ENCODE assay signal across 27 mouse cellular contexts in genomic region chr3:94702163-94702810, GRCm38 (mm10). TPM values are rescaled to one million over a fixed set of nuclear protein-coding genes. Genes with fewer than 3 reads are reported as not detected.
DNase-seq lines count a peak whose midpoint lies in the region; ATAC-seq and TF ChIP-seq lines count a peak whose summit lies in the region.
"Not testable (repeated sequence)": the region's sequence is repeated elsewhere in the genome, so short reads cannot be mapped to it uniquely, and the experiment has no call there.
"Had no signal": no experiment of that assay in that cellular context is flagged by ENCODE, and none has a peak within 500 bp of the region (broad histone marks: within the 10 kb centered on the region; RNA-seq: fewer than 3 reads in every experiment).

No protein-coding gene starts in this region.

- not testable (repeated sequence) for TF ChIP-seq CTCF in bone marrow, adult 2 months (IDR thresholded peaks at IDR 0.05; ENCODE audit: control insufficient read depth, insufficient read depth, low read length)

- H3K27ac ChIP-seq in bone marrow, adult 2 months (ENCODE audit: control insufficient read depth, insufficient read depth, low read depth, low read length, poor library complexity), result peak overlapping the region; percentile 64
- peak overlapping the region; percentile 91 for H3K27ac ChIP-seq in liver, embryonic 12.5 days

- not testable (repeated sequence) for H3K36me3 ChIP-seq in erythroblast, embryonic 14.5 days (ENCODE audit: control insufficient read depth); liver, embryonic 12.5 days

- H3K27me3 ChIP-seq in erythroblast, embryonic 14.5 days (ENCODE audit: control insufficient read depth); liver, embryonic 12.5 days (replicated peaks): not testable (repeated sequence)

- not testable (repeated sequence) for H3K4me1 ChIP-seq in bone marrow, adult 2 months (ENCODE audit: control insufficient read depth, insufficient read depth, low read length)
- H3K4me1 ChIP-seq in erythroblast, embryonic 14.5 days (ENCODE audit: control insufficient read depth), result peaks cover 30% of the 10 kb centered on the region
- peaks cover 20% of the 10 kb centered on the region for H3K4me1 ChIP-seq in liver, embryonic 12.5 days

- WGBS in bone marrow, adult 2 months, result 56% methylated on average over 7 of the region's 7 CpGs
- WGBS in liver, embryonic 12.5 days (ENCODE audit: insufficient replicate concordance), result 36% methylated on average over 7 of the region's 7 CpGs

- TF ChIP-seq POLR2A in bone marrow, adult 2 months (IDR thresholded peaks at IDR 0.05; ENCODE audit: borderline replicate concordance, control insufficient read depth, low read depth, low read length), result not testable (repeated sequence)

- peak overlapping the region; percentile 49 for H3K9ac ChIP-seq in liver, embryonic 12.5 days

- peak overlapping the region; percentile 55 for H3K4me2 ChIP-seq in liver, embryonic 12.5 days

- DNase-seq in lung, adult 18-20 months, result peak; percentile 28 to 39
- peak; percentile 55 to 70 for DNase-seq in spleen, postnatal 36 days (ENCODE audit: low spot score in 2 of 2)

- H3K4me3 ChIP-seq in bone marrow, adult 2 months (replicated peaks; ENCODE audit: control insufficient read depth, low read depth, low read length), result not testable (repeated sequence)
- peak overlapping the region; percentile 40 for H3K4me3 ChIP-seq in erythroblast, embryonic 14.5 days (replicated peaks)
- H3K4me3 ChIP-seq in liver, embryonic 12.5 days, result peak overlapping the region; percentile 11; the same call in 1 of the 2 replicates

- H3K9me3 ChIP-seq in erythroblast, embryonic 14.5 days (ENCODE audit: control insufficient read depth, low read length); liver, embryonic 12.5 days (replicated peaks): not testable (repeated sequence)

- ATAC-seq in hematopoietic stem cell, adult 5-6 weeks (replicated peaks in 1 of 2; ENCODE audit: insufficient read depth in 1 of 2, low FRiP score in 2 of 2, low TSS enrichment in 1 of 2, low read depth in 1 of 2, poor library complexity in 2 of 2, severe bottlenecking in 2 of 2), result peak; percentile 38 to 52; a peak in 2 of 4 replicates
- ATAC-seq in liver, embryonic 12.5 days, result peak; percentile 98
- peak; percentile 27; the same call in 1 of the 2 replicates for ATAC-seq in megakaryocyte, adult 5-6 weeks (ENCODE audit: poor library complexity, severe bottlenecking)

RNA-seq across cellular contexts. Expression of gene Selenbp2, which starts 8.9 kb away (rescaled TPM):
- 4.4 TPM in 1 of 2 replicates, not detected in the other for polyA plus RNA-seq in bone marrow, adult 2 months (2011; ENCODE audit: insufficient read depth, insufficient read length, low replicate concordance, missing spikeins)
- 0.05 TPM in 1 of 2 replicates, not detected in the other for polyA plus RNA-seq in erythroblast, embryonic 14.5 days (2012)
- 0.19 TPM in 1 of 2 replicates, not detected in the other for total RNA-seq in hematopoietic stem cell, adult 5-6 weeks (2017)
- 3.0 and 3.3 TPM in 2 replicates for polyA plus RNA-seq in liver, embryonic 12.5 days (2016; fragmentation: Nextera tagmentation; extraction: Ambion mirVana)
- total RNA-seq in megakaryocyte, adult 5-6 weeks (2015), result not detected in 2 replicates
- total RNA-seq in megakaryocyte, adult 5-6 weeks (2017), result not detected in 2 replicates
- polyA plus RNA-seq: C2C12; hindbrain, embryonic 12.5 days; neural tube, embryonic 12.5 days; testis, adult 2 months had no signal

RNA-seq across cellular contexts. Expression of gene Tuft1, which starts 43.6 kb away (rescaled TPM):
- 3.8 and 7.4 TPM in 2 replicates for polyA plus RNA-seq in bone marrow, adult 2 months (2011; ENCODE audit: insufficient read depth, insufficient read length, low replicate concordance, missing spikeins)
- 0.30 and 0.68 TPM in 2 replicates for polyA plus RNA-seq in erythroblast, embryonic 14.5 days (2012)
- 4.6 and 17.6 TPM in 2 replicates for total RNA-seq in hematopoietic stem cell, adult 5-6 weeks (2017)
- polyA plus RNA-seq in liver, embryonic 12.5 days (2016; fragmentation: Nextera tagmentation; extraction: Ambion mirVana), result 5.4 and 7.5 TPM in 2 replicates
- 0.80 and 1.1 TPM in 2 replicates for total RNA-seq in megakaryocyte, adult 5-6 weeks (2015)
- total RNA-seq in megakaryocyte, adult 5-6 weeks (2017), result 0.85 and 2.1 TPM in 2 replicates

RNA-seq across cellular contexts. Expression of gene Gm10972, which starts 59.4 kb away (rescaled TPM):
- not detected in 2 replicates for polyA plus RNA-seq in bone marrow, adult 2 months (2011; ENCODE audit: insufficient read depth, insufficient read length, low replicate concordance, missing spikeins)
- polyA plus RNA-seq in erythroblast, embryonic 14.5 days (2012), result not detected in 2 replicates
- total RNA-seq in hematopoietic stem cell, adult 5-6 weeks (2017), result not detected in 2 replicates
- polyA plus RNA-seq in liver, embryonic 12.5 days (2016; fragmentation: Nextera tagmentation; extraction: Ambion mirVana), result not detected in 2 replicates
- total RNA-seq in megakaryocyte, adult 5-6 weeks (2015), result not detected in 2 replicates
- total RNA-seq in megakaryocyte, adult 5-6 weeks (2017), result not detected in 2 replicates
- total RNA-seq: adrenal gland, adult 18-20 months; adrenal gland, postnatal 36 days; gastrocnemius, adult 8-10 months; heart, postnatal 14 days; left cerebral cortex, adult 18-20 months; left cerebral cortex, postnatal 25 days had no signal
- polyA plus RNA-seq: C2C12; cerebellum, adult 2 months; embryonic facial prominence, embryonic 13.5 days; forebrain, embryonic 15.5 days; gonadal fat pad, adult 2 months; heart, embryonic 13.5 days; hindbrain, embryonic 12.5 days; kidney, postnatal 0 days; large intestine, adult 2 months; limb, embryonic 13.5 days; midbrain, embryonic 15.5 days; neural tube, embryonic 12.5 days; testis, adult 2 months; urinary bladder, adult 2 months had no signal

Comparison
In these comparisons a context has a peak if more than half of its experiments do, and no peak if none do; other contexts are left out.
1. ATAC-seq: peak in every context shown above with its lines; median percentile 98 in liver, embryonic 12.5 days; 45 in hematopoietic stem cell, adult 5-6 weeks; 27 in megakaryocyte, adult 5-6 weeks.